Mouse (Mus musculus): ENCODE results near the gene Agbl5.

- TF ChIP-seq POLR2A (IDR thresholded peaks at IDR 0.05; ENCODE audit: insufficient read length, low read depth) = no peak
- no peak for TF ChIP-seq E2F4 (IDR thresholded peaks at IDR 0.05; ENCODE audit: insufficient read depth)
- TF ChIP-seq POLR2AphosphoS2 (IDR thresholded peaks at IDR 0.05; ENCODE audit: insufficient read length, low read depth) = no peak
- no peak for TF ChIP-seq CEBPB (IDR thresholded peaks at IDR 0.05; ENCODE audit: insufficient read depth, poor library complexity, severe bottlenecking)
- TF ChIP-seq MAX (IDR thresholded peaks at IDR 0.05; ENCODE audit: low read depth) = no peak
- no peak for TF ChIP-seq MYOD1 (IDR thresholded peaks at IDR 0.05; ENCODE audit: control insufficient read depth in 1 of 3, insufficient read length in 2 of 3, low read depth in 2 of 3)
- no peak for TF ChIP-seq USF1 (IDR thresholded peaks at IDR 0.05; ENCODE audit: low read depth)
- no peak for TF ChIP-seq TCF12 (IDR thresholded peaks at IDR 0.05; ENCODE audit: insufficient read depth, poor library complexity, severe bottlenecking)
- TF ChIP-seq TCF3 (IDR thresholded peaks at IDR 0.05; ENCODE audit: insufficient read length, low read depth) = no peak
- no peak for TF ChIP-seq SRF (IDR thresholded peaks at IDR 0.05; ENCODE audit: control insufficient read depth, insufficient read length, low read depth)
- no peak for TF ChIP-seq MYOG (IDR thresholded peaks at IDR 0.05; ENCODE audit: control insufficient read depth in 1 of 3, insufficient read depth in 1 of 3, insufficient read length in 2 of 3, low read depth in 2 of 3)
- no peak for TF ChIP-seq REST (IDR thresholded peaks at IDR 0.05; ENCODE audit: insufficient read depth, insufficient read length)
Observed at GRCm38 (mm10) chr5:30853522-30853921, 35.0 kb upstream of the Agbl5 start.
